ENCODE assay signal across 9 mouse cellular contexts in the genomic region with DNA sequence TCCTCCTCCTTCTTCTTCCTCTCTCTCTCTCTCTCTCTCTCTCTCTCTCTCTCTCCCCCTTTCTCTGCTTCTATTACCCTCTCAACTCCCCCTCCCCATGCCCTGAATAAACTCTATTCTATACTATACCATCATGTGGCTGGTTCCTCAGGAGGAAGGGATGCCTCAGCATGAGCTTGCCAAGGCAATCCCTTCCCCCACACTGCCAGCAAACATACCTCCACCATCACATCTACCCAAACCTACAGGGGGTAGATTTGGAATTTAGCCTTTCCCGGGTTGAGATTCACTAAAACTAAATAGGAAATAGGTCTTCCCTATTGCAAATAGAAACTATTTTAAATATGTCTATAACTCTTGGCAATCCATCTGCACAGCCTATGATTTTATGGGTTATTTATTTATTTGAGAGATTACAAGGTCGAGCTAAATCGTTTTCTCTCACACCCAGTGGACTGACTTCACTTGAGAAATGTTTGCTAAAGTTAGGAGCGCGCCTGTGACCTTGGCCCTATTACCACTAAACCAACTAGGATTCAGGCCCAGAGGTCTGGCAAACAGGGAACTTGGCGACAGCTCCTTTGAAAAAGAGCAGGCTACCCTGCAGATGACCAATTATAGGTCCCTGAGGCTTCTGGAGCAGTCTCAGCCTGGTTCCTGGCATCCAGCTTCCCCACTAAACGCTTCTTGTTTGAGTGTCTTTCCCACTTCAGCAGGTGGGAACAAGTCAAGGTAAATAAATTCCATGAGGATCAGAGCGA. TPM values are rescaled to one million over a fixed set of nuclear protein-coding genes. Genes with fewer than 3 reads are reported as not detected.
DNase-seq lines count a peak whose midpoint lies in the region; ATAC-seq and TF ChIP-seq lines count a peak whose summit lies in the region.
"Had no signal": no experiment of that assay in that cellular context is flagged by ENCODE, and none has a peak within 500 bp of the region (broad histone marks: within the 10 kb centered on the region; RNA-seq: fewer than 3 reads in every experiment).

No protein-coding gene starts in this region.

- H3K4me3 ChIP-seq in layer of hippocampus, adult 2 months: no peak overlapping the region
- H3K4me3 ChIP-seq in embryonic facial prominence, embryonic 10.5 days: no peak overlapping the region
- no peak overlapping the region for H3K4me3 ChIP-seq in liver, postnatal 0 days (ENCODE audit: low read depth, low read length)
- H3K4me3 ChIP-seq in midbrain, embryonic 13.5 days (replicated peaks): no peak overlapping the region
- H3K4me3 ChIP-seq: neural tube, embryonic 13.5 days had no signal

- peak overlapping the region; percentile 54 for H3K4me2 ChIP-seq in liver, postnatal 0 days (ENCODE audit: low read depth, low read length)
- H3K4me2 ChIP-seq in midbrain, embryonic 13.5 days (replicated peaks): no peak overlapping the region
- H3K4me2 ChIP-seq: neural tube, embryonic 13.5 days had no signal

- WGBS in embryonic facial prominence, embryonic 10.5 days: 33% methylated on average over 8 of the region's 8 CpGs
- 33% methylated on average over 8 of the region's 8 CpGs for WGBS in liver, postnatal 0 days (ENCODE audit: insufficient replicate concordance)
- WGBS in midbrain, embryonic 13.5 days: 58% methylated on average over 8 of the region's 8 CpGs

- H3K27ac ChIP-seq in layer of hippocampus, adult 2 months: peak overlapping the region; percentile 52; the same call in 1 of the 2 replicates
- no peak overlapping the region for H3K27ac ChIP-seq in embryonic facial prominence, embryonic 10.5 days (replicated peaks)
- peak overlapping the region; percentile 96 for H3K27ac ChIP-seq in liver, postnatal 0 days (ENCODE audit: low read depth)
- H3K27ac ChIP-seq in midbrain, embryonic 13.5 days: no peak overlapping the region
- H3K27ac ChIP-seq: neural tube, embryonic 13.5 days had no signal

- H3K4me1 ChIP-seq in embryonic facial prominence, embryonic 10.5 days: peaks cover 54% of the 10 kb centered on the region
- peaks cover 62% of the 10 kb centered on the region for H3K4me1 ChIP-seq in liver, postnatal 0 days (ENCODE audit: insufficient read depth)
- no peaks in the 10 kb centered on the region for H3K4me1 ChIP-seq in midbrain, embryonic 13.5 days (replicated peaks)

- 0 out of 2 replicates have a peak, but pooled peaks have one; percentile 40 for TF ChIP-seq EP300 in liver, postnatal 0 days (IDR thresholded peaks at IDR 0.05; ENCODE audit: low read depth)

- ATAC-seq in liver, postnatal 0 days: peak; percentile 67
- no peak for ATAC-seq in midbrain, embryonic 13.5 days

- no peak for DNase-seq in layer of hippocampus, adult 2 months (ENCODE audit: low spot score in 2 of 2)
- DNase-seq in layer of hippocampus, postnatal 25 days (ENCODE audit: extremely low spot score in 1 of 2, low spot score in 1 of 2): no peak
- peak; percentile 41 for DNase-seq in embryonic facial prominence, embryonic 10.5 days (ENCODE audit: low spot score)
- DNase-seq in heart, postnatal 14 days: peak; percentile 61 to 81
- DNase-seq in liver, postnatal 0 days: peak; percentile 49
- DNase-seq in cerebellum, postnatal 25 days: no peak
- no peak for DNase-seq in cerebellum, adult 11-12 months

- H3K27me3 ChIP-seq in embryonic facial prominence, embryonic 10.5 days (replicated peaks; ENCODE audit: low read depth, poor library complexity, severe bottlenecking): peaks cover 14% of the 10 kb centered on the region; the same call in 1 of the 2 replicates
- no peaks in the 10 kb centered on the region for H3K27me3 ChIP-seq in liver, postnatal 0 days (ENCODE audit: insufficient read depth, low read length)
- no peaks in the 10 kb centered on the region for H3K27me3 ChIP-seq in midbrain, embryonic 13.5 days
- H3K27me3 ChIP-seq: neural tube, embryonic 13.5 days had no signal

- no peaks in the 10 kb centered on the region for H3K36me3 ChIP-seq in embryonic facial prominence, embryonic 10.5 days (replicated peaks)
- H3K36me3 ChIP-seq in liver, postnatal 0 days (replicated peaks; ENCODE audit: insufficient read depth, low read length): no peaks in the 10 kb centered on the region
- H3K36me3 ChIP-seq in midbrain, embryonic 13.5 days: no peaks in the 10 kb centered on the region
- H3K36me3 ChIP-seq: neural tube, embryonic 13.5 days had no signal

- H3K9ac ChIP-seq in liver, postnatal 0 days (replicated peaks): peak overlapping the region; percentile 68
- H3K9ac ChIP-seq in midbrain, embryonic 13.5 days (replicated peaks): no peak overlapping the region
- H3K9ac ChIP-seq: neural tube, embryonic 13.5 days had no signal

- intact Hi-C loops in heart, postnatal 14 days (cut with DNase I): no loop called here

- no peak for TF ChIP-seq CTCF in layer of hippocampus, adult 2 months (conservative IDR thresholded peaks at IDR 0.05)
- TF ChIP-seq CTCF in liver, postnatal 0 days (IDR thresholded peaks at IDR 0.05; ENCODE audit: low read depth): no peak

- H3K9me3 ChIP-seq in embryonic facial prominence, embryonic 10.5 days: no peaks in the 10 kb centered on the region
- no peaks in the 10 kb centered on the region for H3K9me3 ChIP-seq in liver, postnatal 0 days (ENCODE audit: low read length)
- H3K9me3 ChIP-seq in midbrain, embryonic 13.5 days: no peaks in the 10 kb centered on the region
- H3K9me3 ChIP-seq: neural tube, embryonic 13.5 days had no signal

RNA-seq across cellular contexts. Expression of a gene that starts 17.1 kb away (rescaled TPM):
- total RNA-seq in layer of hippocampus, adult 2 months (2021): 10 to 100 TPM; 68.6 to 73.2 TPM
- total RNA-seq in layer of hippocampus, postnatal 25 days (2021): 10 to 100 TPM; 69.3 to 70.9 TPM
- polyA plus RNA-seq in embryonic facial prominence, embryonic 10.5 days (2016; fragmentation: Nextera tagmentation; extraction: Ambion mirVana): 10.5 and 12.1 TPM in 2 replicates
- total RNA-seq in heart, postnatal 14 days (2021): 100 to 1,000 TPM; 116 to 118 TPM
- polyA plus RNA-seq in liver, postnatal 0 days (2015; fragmentation: Nextera tagmentation; extraction: Ambion mirVana): 27.1 and 30.7 TPM in 2 replicates
- polyA plus RNA-seq in midbrain, embryonic 13.5 days (2015; fragmentation: Nextera tagmentation; extraction: Ambion mirVana): 6.3 and 7.3 TPM in 2 replicates

Comparison
In these comparisons a context has a peak if more than half of its experiments do, and no peak if none do; other contexts are left out.
1. DNase-seq: peak in embryonic facial prominence, embryonic 10.5 days (single experiment), heart, postnatal 14 days (2 of 2) and liver, postnatal 0 days (single experiment); none in layer of hippocampus, adult 2 months (0 of 2), layer of hippocampus, postnatal 25 days (0 of 2), cerebellum, postnatal 25 days (0 of 2) and cerebellum, adult 11-12 months (single experiment).
2. H3K27ac ChIP-seq: peak in layer of hippocampus, adult 2 months (single experiment) and liver, postnatal 0 days (single experiment); none in embryonic facial prominence, embryonic 10.5 days (single experiment) and midbrain, embryonic 13.5 days (single experiment).